Mouse (Mus musculus) limb, embryonic 14.5 days (tissue): ENCODE data around the gene Ift81. TPM values are rescaled to one million over a fixed set of nuclear protein-coding genes. Genes with fewer than 3 reads are reported as not detected.

Experiments
- ATAC-seq: fragments of 200-750 bp; cut with Nextera tagmentation; 2 replicates; pipeline ENCODE4 v1.8.0; 2017; ENCODE audit warnings: low read depth, moderate number of reproducible peaks, moderate TSS enrichment; ENCODE audit not compliant: low FRiP score
- DNase-seq: peaks from one replicate; pipeline ENCODE4 v3.0.0-alpha.2; 2015; ENCODE audit warnings: low spot score
- H3K27ac ChIP-seq: fragments of 300-500 bp; sonication (generic); replicated peaks from 2 replicates; pipeline ENCODE4 v1.5.1; 2014; ENCODE audit warnings: low read depth, mild to moderate bottlenecking, low read length, moderate library complexity, mixed read lengths
- H3K27me3 ChIP-seq: fragments of 300-500 bp; sonication (generic); 2 replicates; pipeline ENCODE4 v1.6.1; 2014; ENCODE audit warnings: low read length, mixed read lengths; ENCODE audit not compliant: control insufficient read depth, insufficient read depth
- H3K36me3 ChIP-seq: fragments of 300-500 bp; sonication (generic); 2 replicates; pipeline ENCODE4 v1.6.1; 2014; ENCODE audit warnings: mild to moderate bottlenecking, low read length, moderate library complexity, mixed read lengths; ENCODE audit not compliant: control insufficient read depth, insufficient read depth
- H3K4me1 ChIP-seq: fragments of 300-500 bp; sonication (generic); 2 replicates; pipeline ENCODE4 v1.6.1; 2014; ENCODE audit warnings: antibody characterized with exemption, low read length, mixed read lengths; ENCODE audit not compliant: control insufficient read depth, insufficient read depth
- H3K4me2 ChIP-seq: fragments of 300-500 bp; sonication (generic); replicated peaks from 2 replicates; pipeline ENCODE4 v1.6.1; 2014; ENCODE audit warnings: low read depth, mild to moderate bottlenecking, low read length, moderate library complexity; ENCODE audit not compliant: severe bottlenecking
- H3K4me3 ChIP-seq: fragments of 300-500 bp; sonication (generic); replicated peaks from 2 replicates; pipeline ENCODE4 v1.5.1; 2014; ENCODE audit warnings: low read length
- H3K9ac ChIP-seq: fragments of 300-500 bp; sonication (generic); 2 replicates; pipeline ENCODE4 v1.6.1; 2014; ENCODE audit warnings: mild to moderate bottlenecking, low read depth, low read length, moderate library complexity; ENCODE audit not compliant: severe bottlenecking
- H3K9me3 ChIP-seq: fragments of 300-500 bp; sonication (generic); 2 replicates; pipeline ENCODE4 v1.6.1; 2016; ENCODE audit warnings: low read length; ENCODE audit not compliant: control insufficient read depth
- POLR2A ChIP-seq: fragments of 200-500 bp; IDR thresholded peaks from 2 replicates; pipeline ENCODE4 v1.8.0; 2012; ENCODE audit warnings: inconsistent platforms, mild to moderate bottlenecking, moderate library complexity, borderline replicate concordance; ENCODE audit not compliant: insufficient read depth, insufficient read length; ENCODE audit errors: extremely low read depth
- WGBS: fragments of 180-500 bp; shearing (Covaris S2); extraction: QIAGEN DNeasy Blood & Tissue Kit; methylation state at CpG from one replicate; pipeline ENCODE4 v1.1.7; 2014; 5-methylcytosine and 5-hydroxymethylcytosine counted together
- polyA plus RNA-seq, 2 experiments: library from polyadenylated mRNA; depleted of rRNA in 1 of 2; stranded (reverse) in 1 of 2; unstranded in 1 of 2; fragments of >200 nt; fragmentation: Nextera tagmentation in 1 of 2; extraction: Ambion mirVana in 1 of 2; gene quantifications; 2 replicates each; pipeline versions ENCODE4 v1.2.1 to v1.2.3; 2012 to 2014

Gene Ift81
- polyA plus RNA-seq, 2 experiments, result 17.2 to 32.7 TPM

DNA sequence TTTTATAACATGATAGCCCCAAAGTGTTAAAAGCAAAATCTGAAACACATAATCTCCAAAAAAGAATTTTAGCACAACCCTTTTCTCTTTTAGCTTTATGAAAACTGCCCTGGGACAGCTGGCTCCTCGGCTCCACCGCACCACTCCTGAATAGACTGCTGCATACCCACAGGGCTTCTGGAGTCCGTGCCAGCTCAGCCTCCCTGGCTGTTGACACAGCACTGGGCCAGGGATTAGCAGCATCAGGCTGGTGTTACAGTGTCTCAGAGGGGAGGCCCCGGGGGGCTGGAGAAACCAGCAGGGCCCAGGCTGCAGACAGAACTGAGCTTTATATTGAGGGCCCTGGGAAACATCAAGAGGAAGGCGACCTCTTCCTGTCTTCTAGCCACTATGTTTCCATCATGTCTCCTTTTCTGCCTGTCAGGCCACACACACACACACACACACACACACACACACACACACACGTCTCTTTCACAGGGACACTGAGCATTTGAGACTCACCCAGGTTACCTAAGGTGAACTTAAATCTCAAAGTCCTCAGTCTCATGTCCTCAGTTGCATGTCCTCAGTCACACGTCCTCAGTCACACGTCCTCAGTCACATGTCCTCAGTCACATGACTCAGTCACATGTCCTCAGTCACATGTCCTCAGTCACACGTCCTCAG is 33.1 kb upstream of the Ift81 start:
- Histone ChIP-seq H3K27ac (no peak overlapping the region), H3K36me3 (no peaks in the 10 kb centered on the region), H3K4me3 (no peak overlapping the region), H3K27me3 (no peaks in the 10 kb centered on the region), H3K9me3 (no peaks in the 10 kb centered on the region), H3K4me2 (no peak overlapping the region), H3K9ac (no peak overlapping the region), H3K4me1 (no peaks in the 10 kb centered on the region)
- DNase-seq (peak; percentile 44), ATAC-seq (peak; percentile 62; the same call in 1 of the 2 replicates)
- no peak for TF ChIP-seq POLR2A
- whole genome bisulfite sequencing, result 65% methylated on average over 9 of the region's 9 CpGs

DNA sequence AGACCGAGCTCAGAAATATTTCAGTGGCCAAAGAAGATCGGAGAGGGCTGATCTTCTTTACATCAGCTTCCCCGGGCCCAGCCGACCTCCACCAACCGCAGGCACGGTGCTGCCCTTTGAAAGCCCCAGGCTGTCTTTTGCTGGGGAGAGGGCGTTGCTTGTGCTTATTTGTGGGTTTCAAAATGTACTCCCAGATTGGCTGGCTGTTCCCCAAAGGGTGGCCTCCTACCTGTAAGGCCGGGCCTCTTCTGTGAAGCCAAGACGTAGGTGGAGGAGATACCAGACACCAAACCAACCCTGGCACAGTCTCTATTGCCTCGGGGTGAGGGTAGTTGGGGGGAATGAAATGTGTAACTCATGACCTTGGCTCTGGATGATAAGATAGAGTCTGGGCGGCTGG is 31.7 kb upstream of the Ift81 start:
- no peak for TF ChIP-seq POLR2A
- Histone ChIP-seq H3K4me2 (no peak overlapping the region), H3K9ac (no peak overlapping the region), H3K4me1 (no peaks in the 10 kb centered on the region), H3K36me3 (no peaks in the 10 kb centered on the region), H3K27ac (no peak overlapping the region), H3K4me3 (no peak overlapping the region), H3K27me3 (no peaks in the 10 kb centered on the region), H3K9me3 (no peaks in the 10 kb centered on the region)
- DNase-seq, result no peak
- no peak for ATAC-seq
- 83% methylated on average over 11 of the region's 11 CpGs for WGBS

DNA sequence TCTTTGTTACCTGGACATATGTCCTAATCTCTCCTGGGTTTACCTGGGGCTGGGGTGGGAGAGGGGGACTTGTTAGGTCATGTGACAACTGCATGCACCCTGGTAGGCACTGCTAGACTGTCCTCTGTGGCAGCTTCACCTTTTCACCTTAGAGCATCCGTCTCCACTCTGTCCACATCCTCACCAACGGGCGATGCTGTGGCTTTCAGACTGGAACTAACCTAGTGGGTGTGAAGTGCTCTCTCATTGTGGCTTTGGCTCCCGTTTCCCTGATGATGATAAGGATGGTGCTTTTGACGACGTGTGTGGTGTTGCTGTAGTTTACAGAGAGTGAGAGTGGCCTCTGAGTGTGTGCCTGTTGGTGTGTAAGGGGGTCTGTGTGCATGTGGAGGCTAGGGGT is 31.0 kb upstream of the Ift81 start:
- H3K9ac ChIP-seq, result no peak overlapping the region
- H3K27me3 ChIP-seq, result no peaks in the 10 kb centered on the region
- 77% methylated on average over 6 of the region's 6 CpGs for WGBS
- ATAC-seq (no peak), DNase-seq (no peak)
- no peak overlapping the region for H3K4me3 ChIP-seq
- no peaks in the 10 kb centered on the region for H3K4me1 ChIP-seq
- no peak overlapping the region for H3K4me2 ChIP-seq
- no peak for TF ChIP-seq POLR2A
- H3K36me3 ChIP-seq, result no peaks in the 10 kb centered on the region
- H3K9me3 ChIP-seq, result no peaks in the 10 kb centered on the region
- no peak overlapping the region for H3K27ac ChIP-seq

DNA sequence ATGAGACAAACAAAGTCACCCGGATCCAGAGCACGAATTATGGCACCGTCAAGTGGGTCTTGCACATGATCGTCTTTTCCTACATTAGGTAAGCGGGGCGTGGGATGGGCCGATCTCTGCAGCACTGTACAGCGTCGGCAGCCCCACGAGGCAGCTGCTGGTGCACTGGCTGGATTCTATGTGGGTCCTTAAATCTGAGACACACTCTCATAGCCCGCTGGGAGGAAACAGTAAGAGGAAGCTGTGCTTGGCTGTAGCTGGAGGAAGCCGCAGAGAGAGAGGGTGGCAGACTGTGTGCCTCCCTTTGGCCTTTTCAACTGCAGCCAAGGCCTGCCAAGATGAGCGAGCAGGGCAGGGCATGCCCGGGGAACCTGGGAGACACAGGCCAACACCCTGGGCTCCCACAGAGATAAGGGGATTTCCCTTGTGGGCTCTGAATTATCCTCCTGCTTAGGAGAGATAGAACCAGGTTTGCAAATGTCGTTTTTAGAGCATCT is 29.8 kb upstream of the Ift81 start:
- no peaks in the 10 kb centered on the region for H3K4me1 ChIP-seq
- 0 out of 2 replicates have a peak overlapping the region, but pooled peaks have one; percentile 19 for H3K27ac ChIP-seq
- H3K27me3 ChIP-seq, result no peaks in the 10 kb centered on the region
- no peak for ATAC-seq
- H3K36me3 ChIP-seq, result no peaks in the 10 kb centered on the region
- H3K4me3 ChIP-seq, result no peak overlapping the region
- 77% methylated on average over 15 of the region's 15 CpGs for WGBS
- H3K9me3 ChIP-seq, result no peaks in the 10 kb centered on the region
- no peak for TF ChIP-seq POLR2A
- no peak overlapping the region for H3K4me2 ChIP-seq
- H3K9ac ChIP-seq, result no peak overlapping the region
- no peak for DNase-seq

DNA sequence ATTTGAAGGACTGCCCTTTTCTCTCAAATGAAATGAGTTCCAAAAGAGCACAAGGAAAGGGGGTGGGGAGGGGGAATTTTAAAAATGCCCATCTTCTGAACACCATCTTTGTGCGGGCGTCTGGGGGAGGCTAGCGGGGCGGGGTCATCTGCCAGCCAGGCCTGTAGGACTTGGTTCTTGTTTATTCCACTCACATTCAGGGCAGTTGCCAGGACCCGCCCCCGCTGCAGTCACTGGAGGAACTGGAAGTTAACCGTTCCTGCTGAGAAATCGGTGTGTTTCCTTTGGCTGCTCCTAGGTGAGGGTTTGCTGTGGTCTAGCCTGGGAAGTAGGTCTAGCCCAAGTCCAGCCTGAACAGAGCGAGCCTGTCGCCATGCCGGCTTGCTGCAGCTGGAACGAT is 29.4 kb upstream of the Ift81 start, which contains the start of gene P2rx7:
TSS of gene P2rx7 (plus strand) at position 211 of the 400 bp plus-strand sequence.
- Histone ChIP-seq H3K27me3 (no peaks in the 10 kb centered on the region), H3K27ac (0 out of 2 replicates have a peak within 1 kb of the TSS, but pooled peaks have one; percentile 19), H3K4me1 (no peaks in the 10 kb centered on the region), H3K9me3 (no peaks in the 10 kb centered on the region), H3K4me3 (no peak within 1 kb of the TSS), H3K36me3 (no peaks in the 10 kb centered on the region), H3K4me2 (no peak within 1 kb of the TSS), H3K9ac (no peak within 1 kb of the TSS)
- 70% methylated on average over 12 of the region's 12 CpGs for WGBS
- DNase-seq (no peak), ATAC-seq (no peak)
- no peak for TF ChIP-seq POLR2A
